Mouse (Mus musculus): ENCODE measurements around the gene Ugcg.

The Ugcg gene

DNA sequence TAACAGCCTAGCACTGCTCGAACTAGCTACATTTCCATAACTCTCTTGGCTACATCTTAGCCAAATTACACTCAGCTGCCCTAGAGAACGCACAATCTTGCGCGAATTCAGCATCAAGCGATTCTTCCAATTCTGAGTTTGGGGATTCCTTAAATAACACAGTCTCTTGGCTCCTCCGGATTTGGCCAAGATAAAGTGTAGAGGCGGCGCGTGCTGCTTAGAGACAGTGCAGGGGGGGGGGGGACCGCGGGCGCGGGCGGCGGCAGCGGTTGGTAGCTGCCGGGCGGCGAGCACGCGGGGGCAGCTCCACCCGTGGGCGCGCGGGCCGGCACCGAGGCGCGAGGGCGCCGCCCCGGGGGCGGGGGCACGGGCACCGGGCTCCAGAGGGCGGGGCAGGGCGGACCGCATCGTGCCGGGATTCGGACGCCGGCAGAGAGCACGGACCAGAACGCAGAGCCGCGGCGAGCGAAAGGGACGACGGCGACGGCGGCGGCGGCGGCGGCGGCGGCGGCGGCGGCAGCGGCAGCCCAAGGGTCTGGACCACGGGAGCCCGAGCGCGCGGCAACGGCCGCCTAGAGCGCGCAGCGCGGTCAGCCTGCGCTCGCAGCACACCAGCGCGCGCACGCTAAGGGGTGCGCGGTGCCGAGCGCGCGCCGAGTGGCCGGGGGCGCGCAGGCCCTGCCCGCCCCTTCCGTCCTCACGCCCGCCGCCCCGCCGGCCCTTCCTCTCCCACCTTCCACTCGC is at the start of gene Ugcg:
Gene Ugcg, plus strand, starts transcription at position 456 of the 744 bp plus-strand sequence.
- DNase-seq = peak; percentile 82 to 89

DNA sequence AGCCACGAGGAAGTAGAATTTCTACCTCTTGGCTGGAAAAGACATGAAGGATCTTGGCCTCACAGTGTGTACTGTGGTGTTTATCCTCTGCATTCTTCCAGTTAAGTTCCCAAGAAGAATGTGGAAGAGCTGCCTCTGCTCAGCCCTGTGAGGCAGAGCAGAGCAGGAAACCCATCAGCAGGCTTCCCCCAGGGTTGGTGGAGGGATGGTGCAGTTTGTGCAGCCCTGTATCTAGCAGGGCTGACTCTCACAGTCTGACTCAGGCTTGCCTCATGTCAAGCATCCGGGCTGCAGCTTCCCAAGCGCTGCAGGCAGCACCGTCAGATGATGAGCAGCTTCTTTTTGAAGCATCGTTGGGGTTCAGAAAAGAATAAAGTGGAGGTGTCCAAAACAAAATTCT is 40.0 kb upstream of the Ugcg start:
- DNase-seq = no peak

DNA sequence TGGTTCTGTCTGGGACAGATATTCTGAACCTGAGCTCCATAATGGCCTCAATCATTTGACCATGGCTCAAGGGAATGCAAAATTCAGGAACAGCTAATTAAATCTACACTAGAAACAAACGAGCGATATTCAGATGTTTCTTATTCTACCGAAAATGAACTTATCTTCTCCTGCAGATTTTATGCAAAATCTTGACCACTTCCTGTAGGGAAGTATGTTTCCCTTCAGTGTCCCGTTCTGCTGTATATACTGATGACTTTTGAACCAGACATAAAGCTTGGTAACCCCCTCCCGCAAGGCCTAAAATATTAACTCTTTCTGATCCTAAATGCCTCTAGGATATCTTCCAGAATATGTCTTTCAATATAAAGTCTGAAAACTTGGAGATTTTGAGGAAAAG is 38.1 kb upstream of the Ugcg start:
- no peak for DNase-seq

GRCm38 (mm10) chr4:59151953-59152352 is 37.1 kb upstream of the Ugcg start:
- DNase-seq = no peak

DNA sequence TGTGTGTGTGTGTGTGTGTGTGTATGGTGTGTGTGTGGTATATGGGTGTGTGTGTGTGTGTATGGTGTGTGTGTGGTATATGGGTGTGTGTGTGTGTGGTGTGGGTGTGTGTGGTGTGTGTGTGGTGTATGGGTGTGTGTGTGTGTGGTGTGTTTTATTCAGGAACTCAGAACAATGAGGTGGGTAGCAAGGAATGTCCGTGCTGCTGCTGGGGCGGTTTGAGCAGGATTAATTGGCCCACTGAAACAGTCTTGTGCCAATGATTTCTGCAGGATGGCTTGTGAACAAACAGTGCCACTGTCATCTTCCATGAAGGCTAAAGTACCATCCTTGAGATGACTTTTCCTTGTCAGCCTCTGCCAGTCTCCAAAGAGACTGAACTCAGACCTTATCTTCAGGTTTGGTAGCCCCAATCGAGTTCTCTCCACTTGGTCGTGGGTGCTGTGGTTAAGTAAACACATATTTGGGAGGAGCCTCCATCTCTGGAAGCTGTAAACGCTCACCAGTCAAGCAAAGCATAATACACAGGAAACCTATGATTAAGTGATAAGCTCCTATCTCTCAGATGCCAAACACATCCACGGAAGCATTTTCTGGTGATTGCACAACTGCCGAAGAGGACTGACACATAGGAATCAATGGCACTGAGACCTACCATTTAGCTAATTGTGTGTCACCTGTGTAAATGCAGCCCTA is 32.0 kb upstream of the Ugcg start:
- no peak for DNase-seq

DNA sequence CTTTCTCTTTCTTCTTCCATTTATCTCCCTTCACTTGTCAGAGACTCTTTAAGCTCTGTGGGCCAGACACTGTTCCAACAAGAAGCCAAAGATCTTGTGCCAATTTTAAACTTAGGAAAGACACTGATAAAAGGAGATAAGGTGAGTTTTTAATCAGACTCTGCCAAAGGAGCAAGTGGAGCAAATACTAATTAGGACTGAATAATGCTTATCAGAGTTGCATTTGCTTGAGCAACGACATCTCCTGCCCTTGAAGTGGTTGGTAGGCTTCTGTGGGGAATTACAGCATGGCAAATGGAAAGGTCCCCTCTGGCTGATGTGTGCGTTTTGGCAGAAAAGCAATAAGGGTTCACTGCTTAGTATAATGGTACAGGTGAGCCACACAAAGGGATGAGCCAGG is 31.4 kb upstream of the Ugcg start:
- no peak for DNase-seq

GRCm38 (mm10) chr4:59160289-59160688 is 28.8 kb upstream of the Ugcg start:
- no peak for DNase-seq

DNA sequence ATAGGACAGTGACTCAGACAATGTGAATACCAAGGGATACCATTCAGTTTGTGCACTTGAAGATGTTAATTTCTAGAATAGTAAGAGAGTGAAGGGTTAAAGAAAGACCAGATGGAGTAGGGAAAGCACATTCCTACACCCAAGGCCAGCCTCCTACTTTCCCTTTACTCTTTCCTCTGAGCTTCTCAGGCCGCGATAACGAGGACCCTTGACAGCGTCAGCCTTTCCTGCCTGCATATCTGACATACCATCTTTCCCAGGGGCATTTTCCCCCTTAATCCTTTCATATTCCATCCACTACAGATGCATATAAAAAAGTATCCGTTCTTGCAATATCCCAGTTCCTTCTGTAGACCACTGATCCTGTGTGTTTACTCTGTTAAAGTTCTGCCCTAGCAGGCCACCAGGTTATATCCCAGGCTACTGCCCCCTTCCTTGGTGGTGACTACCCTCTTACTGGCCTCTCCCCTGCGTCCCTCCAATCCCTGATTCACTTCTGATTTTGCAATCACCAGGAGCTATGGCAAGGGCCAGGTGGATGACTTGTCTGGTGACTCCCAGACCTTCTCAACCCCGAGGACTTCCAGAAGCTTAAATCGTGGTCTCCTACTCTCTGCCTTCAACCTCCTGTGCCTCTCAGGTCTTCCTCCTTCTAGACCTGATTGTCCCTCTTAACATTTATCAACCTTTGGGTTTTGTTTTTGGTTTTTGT is 27.9 kb upstream of the Ugcg start:
- no peak for DNase-seq

- DNase-seq = no peak
Observed at GRCm38 (mm10) chr4:59164034-59164433, 25.0 kb upstream of the Ugcg start.

- DNase-seq = no peak
Observed at GRCm38 (mm10) chr4:59167251-59167847, 21.7 kb upstream of the Ugcg start.

GRCm38 (mm10) chr4:59169981-59170380 is 19.1 kb upstream of the Ugcg start:
- DNase-seq = no peak

DNA sequence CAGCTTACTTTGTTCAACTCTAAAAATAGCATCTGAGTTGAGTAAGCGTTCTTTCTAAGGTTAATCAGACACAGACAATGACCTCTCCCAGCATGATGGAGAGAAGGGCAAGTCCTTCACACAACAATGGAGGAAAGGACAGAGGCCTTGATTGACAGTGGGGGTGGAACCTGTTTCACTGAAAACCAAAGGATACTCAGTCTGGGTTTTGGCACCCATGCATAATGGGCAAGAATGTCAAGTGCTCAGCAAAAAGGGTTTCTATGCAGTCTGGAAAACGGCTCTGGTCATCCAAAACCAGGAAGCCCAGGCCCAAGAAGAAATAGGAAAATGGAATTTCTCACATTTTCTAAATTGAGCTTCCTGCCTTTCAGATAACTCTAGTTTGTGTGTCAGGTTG is 16.4 kb upstream of the Ugcg start:
- no peak for DNase-seq

DNA sequence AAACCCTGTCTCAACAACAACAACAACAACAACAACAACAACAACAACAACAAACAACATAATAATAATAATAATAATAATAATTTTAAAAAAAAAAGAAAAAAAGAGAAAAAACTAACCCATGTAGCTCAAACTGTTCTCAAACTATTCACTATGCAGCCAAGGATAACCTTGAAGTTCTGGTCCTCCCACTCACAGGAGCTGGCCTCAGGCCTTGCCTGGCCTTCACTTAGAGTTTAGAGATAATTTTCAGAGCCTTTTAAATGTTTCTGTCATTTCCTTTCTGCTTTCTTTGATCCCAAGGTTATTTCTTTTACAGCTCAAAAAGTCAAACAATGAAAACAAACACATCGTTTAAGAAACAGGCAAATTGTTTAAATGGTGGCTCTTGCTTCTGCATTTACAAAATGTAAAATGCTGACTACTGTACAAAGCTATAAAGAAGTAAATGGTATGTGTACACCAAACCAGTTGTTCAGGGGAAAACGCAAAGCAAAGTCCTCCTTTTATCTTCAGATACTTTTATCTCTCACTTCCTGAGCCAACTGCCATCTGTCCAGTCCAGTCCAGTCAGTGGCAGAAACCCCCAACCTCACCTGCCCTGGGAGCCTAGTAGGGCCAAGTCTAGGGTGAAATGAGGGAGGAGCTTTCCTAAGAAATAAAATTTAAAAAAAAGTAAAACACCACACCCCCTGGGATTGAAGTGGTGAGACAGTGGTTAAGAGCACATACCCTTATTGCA is 15.7 kb upstream of the Ugcg start:
- DNase-seq = no peak

GRCm38 (mm10) chr4:59175003-59175402 is 14.1 kb upstream of the Ugcg start:
- no peak for DNase-seq

GRCm38 (mm10) chr4:59175929-59176328 is 13.1 kb upstream of the Ugcg start:
- DNase-seq = no peak

- no peak for DNase-seq
Observed at GRCm38 (mm10) chr4:59177566-59177965, 11.5 kb upstream of the Ugcg start.

- DNase-seq = peak; percentile 10 to 32
Observed at GRCm38 (mm10) chr4:59181320-59182271, 7.5 kb upstream of the Ugcg start.

GRCm38 (mm10) chr4:59185671-59186070 is 3.4 kb upstream of the Ugcg start:
- DNase-seq = no peak

- peak; percentile 52 for DNase-seq
Observed at GRCm38 (mm10) chr4:59187289-59187688, 1.8 kb upstream of the Ugcg start.

- no peak for DNase-seq
Observed at GRCm38 (mm10) chr4:59188474-59188801, 619 bp upstream of the Ugcg start.

GRCm38 (mm10) chr4:59189546-59190237 is 635 bp downstream of the Ugcg start:
- DNase-seq = peak in 1 of 2 experiments; percentile 50
